Mouse (Mus musculus) cerebellum, adult 2 months (tissue): Measurements from ENCODE around the gene Pex26.

Source experiments
- CTCF ChIP-seq: fragments of 200-500 bp; IDR thresholded peaks from 2 replicates; pipeline ENCODE4 v1.5.1; 2011; ENCODE audit warnings: low read depth, mild to moderate bottlenecking, control low read depth, low read length, moderate library complexity, borderline replicate concordance; ENCODE audit not compliant: insufficient read depth
- POLR2A ChIP-seq: fragments of 200-500 bp; IDR thresholded peaks from 2 replicates; pipeline ENCODE4 v1.6.1; 2011; ENCODE audit warnings: low read length, control low read depth, borderline replicate concordance; ENCODE audit not compliant: insufficient read depth

DNA sequence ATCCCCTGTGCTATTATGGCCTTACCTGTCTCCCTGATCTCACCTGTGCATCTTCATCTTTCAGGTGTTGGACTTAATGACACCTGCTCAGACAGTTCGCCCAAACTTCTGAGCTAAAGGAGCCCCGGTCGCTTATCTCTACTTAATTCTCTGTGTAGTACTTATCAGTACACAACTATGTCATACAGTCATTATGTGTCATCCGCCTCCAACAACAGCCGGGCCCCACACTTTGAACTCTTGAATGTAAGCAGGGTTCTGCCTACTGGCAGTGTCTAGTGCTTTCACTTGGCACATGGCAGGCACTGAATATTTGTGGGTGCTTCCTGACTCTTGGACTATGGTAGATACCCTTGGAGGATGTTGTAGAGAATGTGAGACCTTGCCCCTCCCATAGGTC is 23.9 kb upstream of the Pex26 start:
- no peak for TF ChIP-seq CTCF
- TF ChIP-seq POLR2A: no peak
